Mouse (Mus musculus): ENCODE results near the gene Filip1l. TPM values are rescaled to one million over a fixed set of nuclear protein-coding genes. Genes with fewer than 3 reads are reported as not detected.

Filip1l gene
- total RNA-seq, 1 experiment from 2014 or later, result 206 TPM

- ATAC-seq (ENCODE audit: extremely low read depth, insufficient number of reproducible peaks, low FRiP score, poor library complexity, severe bottlenecking), result peak; percentile 85
Observed at GRCm38 (mm10) chr16:57423001-57423800, 70.3 kb downstream of the Filip1l start.

GRCm38 (mm10) chr16:57426680-57427079, 73.8 kb downstream of the Filip1l start:
- ATAC-seq (ENCODE audit: extremely low read depth, insufficient number of reproducible peaks, low FRiP score, poor library complexity, severe bottlenecking), result no peak

- ATAC-seq (ENCODE audit: extremely low read depth, insufficient number of reproducible peaks, low FRiP score, poor library complexity, severe bottlenecking), result no peak
Observed at GRCm38 (mm10) chr16:57427516-57428285, 74.8 kb downstream of the Filip1l start.

- no peak for ATAC-seq (ENCODE audit: extremely low read depth, insufficient number of reproducible peaks, low FRiP score, poor library complexity, severe bottlenecking)
Observed at GRCm38 (mm10) chr16:57428977-57429376, 76.1 kb downstream of the Filip1l start.

GRCm38 (mm10) chr16:57431294-57431693, 78.4 kb downstream of the Filip1l start:
- ATAC-seq (ENCODE audit: extremely low read depth, insufficient number of reproducible peaks, low FRiP score, poor library complexity, severe bottlenecking), result no peak

GRCm38 (mm10) chr16:57433173-57433572, 80.3 kb downstream of the Filip1l start:
- no peak for ATAC-seq (ENCODE audit: extremely low read depth, insufficient number of reproducible peaks, low FRiP score, poor library complexity, severe bottlenecking)

- ATAC-seq (ENCODE audit: extremely low read depth, insufficient number of reproducible peaks, low FRiP score, poor library complexity, severe bottlenecking), result no peak
Observed at GRCm38 (mm10) chr16:57433671-57434070, 80.8 kb downstream of the Filip1l start.

GRCm38 (mm10) chr16:57434640-57435039, 81.7 kb downstream of the Filip1l start:
- peak; percentile 69; the same call in 1 of the 2 replicates for ATAC-seq (ENCODE audit: extremely low read depth, insufficient number of reproducible peaks, low FRiP score, poor library complexity, severe bottlenecking)

- no peak for ATAC-seq (ENCODE audit: extremely low read depth, insufficient number of reproducible peaks, low FRiP score, poor library complexity, severe bottlenecking)
Observed at GRCm38 (mm10) chr16:57437523-57438287, 84.8 kb downstream of the Filip1l start.

- no peak for ATAC-seq (ENCODE audit: extremely low read depth, insufficient number of reproducible peaks, low FRiP score, poor library complexity, severe bottlenecking)
Observed at GRCm38 (mm10) chr16:57438288-57438685, 85.4 kb downstream of the Filip1l start.

- ATAC-seq (ENCODE audit: extremely low read depth, insufficient number of reproducible peaks, low FRiP score, poor library complexity, severe bottlenecking), result no peak
Observed at GRCm38 (mm10) chr16:57439206-57439605, 86.3 kb downstream of the Filip1l start.

- ATAC-seq (ENCODE audit: extremely low read depth, insufficient number of reproducible peaks, low FRiP score, poor library complexity, severe bottlenecking), result peak; percentile 41; the same call in 1 of the 2 replicates
Observed at GRCm38 (mm10) chr16:57440706-57441437, 88.0 kb downstream of the Filip1l start.

- ATAC-seq (ENCODE audit: extremely low read depth, insufficient number of reproducible peaks, low FRiP score, poor library complexity, severe bottlenecking), result no peak
Observed at GRCm38 (mm10) chr16:57445096-57446094, 92.5 kb downstream of the Filip1l start.

- no peak for ATAC-seq (ENCODE audit: extremely low read depth, insufficient number of reproducible peaks, low FRiP score, poor library complexity, severe bottlenecking)
Observed at GRCm38 (mm10) chr16:57453009-57453408, 100.1 kb downstream of the Filip1l start.

- no peak for ATAC-seq (ENCODE audit: extremely low read depth, insufficient number of reproducible peaks, low FRiP score, poor library complexity, severe bottlenecking)
Observed at GRCm38 (mm10) chr16:57454106-57454763, 101.3 kb downstream of the Filip1l start.

- ATAC-seq (ENCODE audit: extremely low read depth, insufficient number of reproducible peaks, low FRiP score, poor library complexity, severe bottlenecking), result no peak
Observed at GRCm38 (mm10) chr16:57455573-57455972, 102.7 kb downstream of the Filip1l start.

GRCm38 (mm10) chr16:57456003-57456402, 103.1 kb downstream of the Filip1l start:
- no peak for ATAC-seq (ENCODE audit: extremely low read depth, insufficient number of reproducible peaks, low FRiP score, poor library complexity, severe bottlenecking)
